Mouse (Mus musculus): ENCODE results near the gene Als2cr12. TPM values are rescaled to one million over a fixed set of nuclear protein-coding genes. Genes with fewer than 3 reads are reported as not detected.
"Not testable (repeated sequence)": the region's sequence is repeated elsewhere in the genome, so short reads cannot be mapped to it uniquely, and the experiment has no call there.

Als2cr12 gene
- polyA plus RNA-seq, 1 experiment from 2014 or later: not detected

DNA sequence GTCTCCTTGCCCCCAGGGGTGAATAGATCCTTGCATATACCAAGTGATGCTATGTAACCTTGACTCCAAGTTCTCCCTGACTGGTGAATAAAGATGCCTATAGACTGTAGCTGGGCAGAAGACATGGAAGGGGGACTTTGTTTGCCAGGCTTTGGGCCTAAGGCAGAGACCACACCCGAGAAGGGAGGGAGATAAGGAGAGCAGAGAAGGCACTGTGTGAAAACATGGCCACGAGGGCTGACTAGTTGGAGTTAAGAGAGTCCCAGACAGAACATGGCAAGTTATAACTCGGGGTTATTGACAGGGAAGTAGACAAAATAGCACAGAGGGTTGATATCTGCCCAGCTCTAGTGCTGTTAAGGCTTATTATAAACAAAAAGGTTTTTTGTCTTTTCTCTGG, 4.2 kb upstream of the Als2cr12 start:
- Histone ChIP-seq H3K4me2 (ENCODE audit: low read length) (no peak overlapping the region), H3K4me1 (ENCODE audit: control insufficient read depth, insufficient read depth, low read depth, low read length) (no peaks in the 10 kb centered on the region), H3K36me3 (ENCODE audit: control insufficient read depth, insufficient read depth, low read length) (no peaks in the 10 kb centered on the region), H3K9ac (ENCODE audit: low read depth, low read length) (no peak overlapping the region), H3K27ac (ENCODE audit: low read depth, low read length) (no peak overlapping the region), H3K27me3 (replicated peaks; ENCODE audit: control insufficient read depth, insufficient read depth, low read length) (no peaks in the 10 kb centered on the region), H3K4me3 (ENCODE audit: low read length) (no peak overlapping the region), H3K9me3 (ENCODE audit: control insufficient read depth, low read length) (no peaks in the 10 kb centered on the region)
- WGBS: 73% methylated on average over 3 of the region's 3 CpGs
- no peak for ATAC-seq

DNA sequence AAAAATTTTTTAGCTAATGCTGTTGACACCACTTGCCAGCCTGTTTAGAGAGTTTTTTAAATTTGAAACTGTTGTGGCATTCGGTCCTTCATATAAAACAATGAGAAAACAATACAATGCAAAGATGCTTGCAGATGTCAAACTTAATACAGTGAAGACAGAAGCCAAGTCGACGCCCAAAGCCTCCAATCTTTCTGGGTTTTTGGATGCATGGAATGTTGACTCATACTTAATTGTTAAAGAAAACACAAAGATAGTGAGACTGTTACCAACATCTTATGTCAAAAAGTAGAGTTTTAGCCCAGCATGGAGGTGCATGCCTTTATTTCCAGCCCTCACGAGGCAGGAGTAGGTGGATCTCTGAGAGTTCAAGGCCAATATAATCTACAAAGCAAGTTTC, 3.0 kb upstream of the Als2cr12 start:
- Histone ChIP-seq H3K27me3 (replicated peaks; ENCODE audit: control insufficient read depth, insufficient read depth, low read length) (no peaks in the 10 kb centered on the region), H3K27ac (ENCODE audit: low read depth, low read length) (no peak overlapping the region), H3K9me3 (ENCODE audit: control insufficient read depth, low read length) (no peaks in the 10 kb centered on the region), H3K4me3 (ENCODE audit: low read length) (no peak overlapping the region), H3K4me2 (ENCODE audit: low read length) (no peak overlapping the region), H3K36me3 (ENCODE audit: control insufficient read depth, insufficient read depth, low read length) (no peaks in the 10 kb centered on the region), H3K9ac (ENCODE audit: low read depth, low read length) (no peak overlapping the region), H3K4me1 (ENCODE audit: control insufficient read depth, insufficient read depth, low read depth, low read length) (no peaks in the 10 kb centered on the region)
- 86% methylated on average over 4 of the region's 4 CpGs for WGBS
- no peak for ATAC-seq

DNA sequence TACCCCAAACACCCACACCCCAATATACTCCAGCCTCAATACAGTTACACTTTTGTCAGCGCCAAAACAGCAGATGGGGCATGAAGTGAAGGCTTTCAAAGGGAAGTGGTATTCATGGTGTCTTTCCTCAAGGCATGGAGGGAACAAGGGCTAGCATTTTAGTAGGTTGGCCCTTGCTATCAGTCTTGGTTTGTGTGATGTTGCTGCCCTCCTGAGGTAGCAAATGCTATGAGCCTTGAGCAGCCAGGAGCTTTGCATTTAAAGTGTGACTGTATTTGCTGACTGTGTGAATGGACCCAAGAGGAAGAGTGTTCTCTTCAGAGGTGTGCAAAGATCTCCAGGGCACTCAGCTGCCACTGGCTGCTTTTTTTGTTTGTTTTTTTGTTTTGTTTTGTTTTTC, 1.8 kb upstream of the Als2cr12 start:
- not testable (repeated sequence) for H3K4me2 ChIP-seq (ENCODE audit: low read length); H3K27me3 ChIP-seq (replicated peaks; ENCODE audit: control insufficient read depth, insufficient read depth, low read length); H3K9me3 ChIP-seq (ENCODE audit: control insufficient read depth, low read length); H3K4me3 ChIP-seq (ENCODE audit: low read length); H3K36me3 ChIP-seq (ENCODE audit: control insufficient read depth, insufficient read depth, low read length); H3K4me1 ChIP-seq (ENCODE audit: control insufficient read depth, insufficient read depth, low read depth, low read length); H3K9ac ChIP-seq (ENCODE audit: low read depth, low read length); H3K27ac ChIP-seq (ENCODE audit: low read depth, low read length)
- 74% methylated on average over 1 of the region's 1 CpGs for WGBS
- ATAC-seq: peak; percentile 76

DNA sequence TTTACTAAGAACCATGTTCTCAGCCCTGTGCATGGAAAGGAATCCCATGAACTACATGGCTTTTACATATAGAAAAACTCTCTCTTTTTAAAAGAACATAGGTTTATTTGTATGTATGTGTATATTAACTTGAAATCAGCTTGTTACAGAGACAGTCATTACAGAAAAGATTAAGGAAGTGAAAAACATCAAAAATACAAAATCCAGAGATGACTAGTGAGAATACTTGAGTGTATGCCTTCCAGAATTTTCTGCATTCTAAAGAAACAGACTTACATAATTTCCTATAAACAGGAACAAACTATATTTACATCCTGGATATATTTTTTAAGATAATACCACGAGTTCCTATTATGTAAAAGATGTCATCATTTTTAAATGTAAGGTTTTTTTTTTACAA, 2.1 kb downstream of the Als2cr12 start:
- no peak overlapping the region for H3K9ac ChIP-seq (ENCODE audit: low read depth, low read length)
- H3K4me2 ChIP-seq (ENCODE audit: low read length): no peak overlapping the region
- no peak overlapping the region for H3K4me3 ChIP-seq (ENCODE audit: low read length)
- H3K27ac ChIP-seq (ENCODE audit: low read depth, low read length): no peak overlapping the region
- WGBS: 74% methylated on average over 1 of the region's 1 CpGs
- H3K27me3 ChIP-seq (replicated peaks; ENCODE audit: control insufficient read depth, insufficient read depth, low read length): no peaks in the 10 kb centered on the region
- no peaks in the 10 kb centered on the region for H3K9me3 ChIP-seq (ENCODE audit: control insufficient read depth, low read length)
- no peaks in the 10 kb centered on the region for H3K4me1 ChIP-seq (ENCODE audit: control insufficient read depth, insufficient read depth, low read depth, low read length)
- ATAC-seq: no peak
- H3K36me3 ChIP-seq (ENCODE audit: control insufficient read depth, insufficient read depth, low read length): no peaks in the 10 kb centered on the region

DNA sequence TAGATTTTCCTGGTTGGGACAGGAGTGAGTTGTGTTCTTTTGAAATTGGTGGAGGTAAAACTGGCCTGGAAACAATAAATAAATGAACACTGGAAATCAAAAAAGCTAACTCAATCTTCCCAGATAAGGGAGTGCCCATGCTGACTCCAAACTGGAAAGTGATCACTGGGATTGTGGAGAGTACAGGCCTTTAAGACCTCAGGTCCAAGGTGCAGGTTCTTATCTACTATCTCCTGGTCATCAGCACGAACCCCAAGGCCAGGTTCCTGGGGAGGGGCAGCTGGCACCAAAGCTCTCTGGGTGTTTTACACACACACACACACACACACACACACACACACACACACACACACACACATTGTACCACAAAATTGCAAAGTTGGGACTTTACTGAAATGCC, 4.1 kb downstream of the Als2cr12 start:
- not testable (repeated sequence) for H3K36me3 ChIP-seq (ENCODE audit: control insufficient read depth, insufficient read depth, low read length)

DNA sequence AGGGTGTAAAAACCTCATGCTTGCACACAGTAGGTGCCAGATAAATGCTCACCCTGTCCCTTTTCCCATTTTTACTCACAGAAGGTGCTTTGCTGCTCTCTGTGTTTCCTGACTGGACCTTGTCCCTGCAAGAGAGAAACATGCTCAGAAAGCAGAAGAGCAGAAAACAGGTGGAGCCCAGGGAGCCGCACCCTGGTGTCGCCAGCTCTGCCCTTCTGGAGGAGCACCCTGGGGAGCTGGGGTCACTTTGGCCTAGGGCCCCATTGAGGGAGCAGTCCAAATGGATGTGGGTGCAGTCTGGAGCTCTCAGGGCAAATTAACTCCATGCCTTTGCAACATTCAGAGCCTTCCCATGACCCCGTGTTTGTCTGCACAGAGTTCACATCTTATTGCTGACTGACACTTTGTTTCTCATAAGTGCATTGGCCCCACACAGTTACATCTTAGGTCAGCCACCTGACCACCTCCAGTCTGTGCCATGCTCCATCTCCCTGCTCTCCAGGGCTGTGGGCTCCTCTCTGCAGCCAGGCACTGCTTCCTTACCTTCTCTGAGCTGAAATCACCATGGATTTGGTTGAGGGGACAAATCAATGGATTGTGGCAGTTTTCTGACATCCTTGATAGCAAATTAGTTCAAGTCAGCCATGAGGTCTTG, 4.8 kb downstream of the Als2cr12 start:
- H3K9ac ChIP-seq (ENCODE audit: low read depth, low read length); H3K4me1 ChIP-seq (ENCODE audit: control insufficient read depth, insufficient read depth, low read depth, low read length); H3K9me3 ChIP-seq (ENCODE audit: control insufficient read depth, low read length); H3K27ac ChIP-seq (ENCODE audit: low read depth, low read length); H3K27me3 ChIP-seq (replicated peaks; ENCODE audit: control insufficient read depth, insufficient read depth, low read length); H3K36me3 ChIP-seq (ENCODE audit: control insufficient read depth, insufficient read depth, low read length); H3K4me2 ChIP-seq (ENCODE audit: low read length); ATAC-seq; H3K4me3 ChIP-seq (ENCODE audit: low read length): not testable (repeated sequence)
- 70% methylated on average over 2 of the region's 3 CpGs for WGBS

More for the DNA sequence above, 4.1 kb downstream of the Als2cr12 start:
- not testable (repeated sequence) for H3K4me1 ChIP-seq (ENCODE audit: control insufficient read depth, insufficient read depth, low read depth, low read length); H3K4me3 ChIP-seq (ENCODE audit: low read length); H3K9me3 ChIP-seq (ENCODE audit: control insufficient read depth, low read length); ATAC-seq; H3K4me2 ChIP-seq (ENCODE audit: low read length); H3K27me3 ChIP-seq (replicated peaks; ENCODE audit: control insufficient read depth, insufficient read depth, low read length); H3K9ac ChIP-seq (ENCODE audit: low read depth, low read length); H3K27ac ChIP-seq (ENCODE audit: low read depth, low read length)
- WGBS: 64% methylated on average over 1 of the region's 1 CpGs

DNA sequence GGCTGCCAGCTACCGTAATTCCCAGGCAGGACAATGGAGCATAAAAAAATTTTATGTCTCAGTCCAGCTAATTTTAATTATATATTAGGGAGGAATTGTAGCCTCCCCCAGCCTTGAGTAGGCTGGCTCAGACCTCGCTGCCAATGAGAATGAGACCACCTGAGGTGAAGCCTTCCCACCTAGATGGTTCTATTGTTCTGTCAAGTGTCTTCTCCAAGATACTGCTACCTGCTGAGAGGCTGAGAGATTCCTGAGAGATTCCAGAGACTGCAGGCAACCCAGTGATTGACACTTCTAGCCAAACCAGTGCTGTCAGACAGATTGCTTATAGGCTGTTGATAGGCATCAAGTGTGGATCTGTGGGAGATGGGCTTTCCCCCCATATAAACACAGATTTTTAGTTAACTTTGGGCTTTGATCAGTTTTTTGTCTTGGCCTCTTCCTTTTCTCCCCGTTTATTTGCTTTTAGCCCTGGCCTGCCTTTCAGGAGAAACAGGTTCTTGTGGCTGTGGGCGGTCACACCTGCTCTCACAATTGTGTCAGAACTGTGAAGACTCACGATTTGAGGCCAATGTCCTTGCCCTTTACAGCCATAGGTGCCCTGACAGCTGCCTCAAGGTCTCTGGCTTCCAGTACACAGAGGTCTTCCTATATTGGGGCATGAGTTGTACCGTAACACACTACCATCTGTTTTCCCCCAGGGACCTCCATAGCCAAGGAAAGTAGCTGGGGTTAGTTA, 5.6 kb downstream of the Als2cr12 start:
- Histone ChIP-seq H3K4me1 (ENCODE audit: control insufficient read depth, insufficient read depth, low read depth, low read length) (no peaks in the 10 kb centered on the region), H3K27me3 (replicated peaks; ENCODE audit: control insufficient read depth, insufficient read depth, low read length) (no peaks in the 10 kb centered on the region), H3K9ac (ENCODE audit: low read depth, low read length) (no peak overlapping the region), H3K4me3 (ENCODE audit: low read length) (no peak overlapping the region), H3K27ac (ENCODE audit: low read depth, low read length) (no peak overlapping the region), H3K9me3 (ENCODE audit: control insufficient read depth, low read length) (no peaks in the 10 kb centered on the region), H3K36me3 (ENCODE audit: control insufficient read depth, insufficient read depth, low read length) (no peaks in the 10 kb centered on the region), H3K4me2 (ENCODE audit: low read length) (no peak overlapping the region)
- WGBS: 68% methylated on average over 6 of the region's 6 CpGs
- ATAC-seq: no peak

DNA sequence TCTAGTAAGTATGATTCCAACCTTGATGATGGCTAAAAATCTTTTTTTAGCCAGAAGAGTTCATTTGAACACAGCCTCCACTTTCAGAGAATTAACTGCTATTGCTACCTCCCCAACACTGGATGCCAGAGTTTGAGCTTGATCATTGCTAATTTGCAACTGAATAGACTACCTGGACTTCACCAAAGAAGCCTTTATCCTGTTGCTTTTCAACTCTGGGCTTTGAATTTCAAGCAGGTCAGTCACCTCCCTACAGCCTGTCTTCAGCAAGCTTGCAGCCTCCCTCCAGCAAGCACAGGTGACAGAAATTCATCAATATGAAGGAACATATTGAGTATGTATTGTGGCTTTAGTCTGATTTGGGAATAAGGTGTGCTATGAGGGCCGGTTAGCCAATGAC, 6.4 kb downstream of the Als2cr12 start:
- H3K4me1 ChIP-seq (ENCODE audit: control insufficient read depth, insufficient read depth, low read depth, low read length): no peaks in the 10 kb centered on the region
- no peak overlapping the region for H3K4me3 ChIP-seq (ENCODE audit: low read length)
- no peak for ATAC-seq
- H3K9me3 ChIP-seq (ENCODE audit: control insufficient read depth, low read length): no peaks in the 10 kb centered on the region
- WGBS: 86% methylated on average over 1 of the region's 1 CpGs
- no peaks in the 10 kb centered on the region for H3K27me3 ChIP-seq (replicated peaks; ENCODE audit: control insufficient read depth, insufficient read depth, low read length)
- no peak overlapping the region for H3K9ac ChIP-seq (ENCODE audit: low read depth, low read length)
- H3K4me2 ChIP-seq (ENCODE audit: low read length): no peak overlapping the region
- H3K36me3 ChIP-seq (ENCODE audit: control insufficient read depth, insufficient read depth, low read length): no peaks in the 10 kb centered on the region
- no peak overlapping the region for H3K27ac ChIP-seq (ENCODE audit: low read depth, low read length)

DNA sequence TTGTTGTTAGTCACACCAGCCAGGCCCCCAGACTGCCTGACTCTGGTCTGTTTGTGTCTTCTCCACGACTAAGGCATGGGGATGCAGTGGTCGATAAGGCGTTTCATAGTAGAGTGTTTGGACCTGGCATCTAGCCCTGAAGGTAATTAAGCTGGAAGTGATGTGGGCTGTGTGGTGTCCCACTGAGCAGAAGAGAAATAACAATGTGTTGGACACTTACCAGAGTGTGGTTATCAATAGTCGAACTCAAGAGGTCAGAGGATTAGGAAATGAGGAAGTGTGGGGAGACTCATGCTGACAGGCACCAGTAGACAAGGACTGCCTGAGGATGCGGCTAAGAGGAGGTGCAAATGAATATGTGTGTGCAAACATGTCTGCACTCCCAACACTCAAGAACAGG, 17.4 kb downstream of the Als2cr12 start:
- 72% methylated on average over 5 of the region's 5 CpGs for WGBS
- not testable (repeated sequence) for H3K4me1 ChIP-seq (ENCODE audit: control insufficient read depth, insufficient read depth, low read depth, low read length); H3K9me3 ChIP-seq (ENCODE audit: control insufficient read depth, low read length); H3K27me3 ChIP-seq (replicated peaks; ENCODE audit: control insufficient read depth, insufficient read depth, low read length); H3K36me3 ChIP-seq (ENCODE audit: control insufficient read depth, insufficient read depth, low read length); ATAC-seq; H3K4me3 ChIP-seq (ENCODE audit: low read length); H3K4me2 ChIP-seq (ENCODE audit: low read length); H3K9ac ChIP-seq (ENCODE audit: low read depth, low read length); H3K27ac ChIP-seq (ENCODE audit: low read depth, low read length)
